Mouse (Mus musculus): ENCODE measurements around the gene Gm42957.
A peak's percentile ranks its signal among the peaks of the same experiment; 100 is the strongest.
"Not testable (repeated sequence)": the region's sequence is repeated elsewhere in the genome, so short reads cannot be mapped to it uniquely, and the experiment has no call there.

Gm42957 gene

DNA sequence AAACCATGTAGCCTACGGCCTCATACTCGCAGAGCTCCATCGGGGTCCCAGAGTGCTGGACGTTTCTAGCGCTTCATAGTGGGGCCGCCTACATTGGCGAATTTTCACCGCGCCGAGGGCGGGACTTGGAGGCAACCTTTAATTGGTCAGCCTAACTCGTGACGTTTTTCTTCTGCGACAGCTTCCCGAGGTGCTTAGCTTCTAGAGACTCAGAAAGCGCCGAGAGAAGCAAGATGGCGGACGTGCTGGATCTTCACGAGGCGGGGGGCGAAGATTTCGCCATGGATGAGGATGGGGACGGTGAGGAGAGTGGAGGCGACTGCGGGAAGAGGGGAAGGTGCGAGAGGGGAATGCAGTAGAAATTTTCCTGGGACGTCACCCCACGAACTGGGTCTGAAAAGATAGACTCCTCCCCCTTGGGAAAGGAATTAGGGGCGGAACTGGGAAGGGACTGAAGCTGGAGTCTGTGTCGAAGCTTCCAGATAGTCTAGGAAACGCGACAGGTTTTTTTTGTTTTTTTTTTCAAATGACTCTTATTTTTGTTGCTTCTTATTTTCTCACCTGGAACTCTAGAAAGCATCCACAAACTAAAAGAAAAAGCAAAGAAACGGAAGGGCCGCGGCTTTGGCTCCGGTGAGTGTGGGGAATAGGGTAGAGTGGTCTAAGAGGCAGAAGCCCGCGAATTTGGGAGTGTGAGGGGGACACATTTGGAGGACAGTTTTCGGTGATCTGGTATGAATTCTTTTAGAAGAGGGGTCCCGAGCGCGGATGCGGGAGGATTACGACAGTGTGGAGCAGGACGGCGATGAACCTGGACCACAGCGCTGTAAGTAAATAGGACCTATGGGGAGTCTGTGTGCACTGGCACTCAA lies 5.3 kb upstream of the Gm42957 start, which contains the start of gene Rbm8a:
Rbm8a (plus strand) TSS at position 205 of the 872 bp plus-strand sequence.
- DNase-seq: peak; percentile 99

DNA sequence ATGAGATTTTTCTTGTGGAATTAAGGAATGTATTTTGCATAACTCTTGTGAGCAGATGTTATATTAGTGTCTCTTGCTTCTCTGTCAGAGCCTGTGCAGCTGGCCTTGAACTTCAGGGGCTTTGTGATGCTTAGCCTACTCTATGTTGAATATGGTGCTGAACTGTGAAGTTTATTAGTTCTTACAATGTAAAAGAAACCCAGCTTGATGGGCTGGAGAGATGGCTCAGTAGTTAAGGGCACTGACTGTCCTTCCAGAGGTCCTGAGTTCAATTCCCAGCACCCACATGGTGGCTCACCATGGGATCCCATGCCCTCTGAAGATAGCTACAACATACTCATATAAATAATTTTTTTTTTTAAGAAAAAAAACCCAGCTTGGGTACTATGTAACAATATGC lies 3.2 kb upstream of the Gm42957 start:
- no peak for DNase-seq

GRCm38 (mm10) chr3:96634015-96634414 lies 1.3 kb upstream of the Gm42957 start:
- DNase-seq: no peak

- DNase-seq: no peak
These were observed 632 bp downstream of the Gm42957 start for GRCm38 (mm10) chr3:96635906-96636305.

GRCm38 (mm10) chr3:96636448-96636847 lies 1.2 kb downstream of the Gm42957 start:
- DNase-seq: no peak

DNA sequence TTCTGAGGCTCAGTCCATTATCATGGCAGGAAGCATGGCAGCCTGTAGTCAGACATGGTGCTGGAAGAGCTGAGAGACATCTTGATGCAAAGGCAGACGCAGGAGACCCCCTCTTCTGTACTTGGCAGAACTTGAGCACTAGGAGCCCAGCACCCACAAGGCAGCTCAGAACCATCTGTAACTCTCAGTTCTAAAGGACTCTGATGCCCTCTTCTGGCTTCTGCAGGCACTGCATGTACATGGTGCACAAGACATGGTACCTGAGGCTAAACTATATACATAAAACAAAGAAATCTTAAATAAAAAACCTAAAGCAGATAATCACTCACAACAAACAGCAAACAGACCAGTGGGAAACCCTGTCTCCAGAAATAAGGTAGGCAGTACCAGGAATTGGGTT lies 3.9 kb downstream of the Gm42957 start:
- peak; percentile 90 for DNase-seq

GRCm38 (mm10) chr3:96645018-96645649 lies 9.9 kb downstream of the Gm42957 start, which contains the start of gene Itga10:
TSS of gene Itga10 (plus strand) at chr3:96645584.
- DNase-seq: peak; percentile 65

DNA sequence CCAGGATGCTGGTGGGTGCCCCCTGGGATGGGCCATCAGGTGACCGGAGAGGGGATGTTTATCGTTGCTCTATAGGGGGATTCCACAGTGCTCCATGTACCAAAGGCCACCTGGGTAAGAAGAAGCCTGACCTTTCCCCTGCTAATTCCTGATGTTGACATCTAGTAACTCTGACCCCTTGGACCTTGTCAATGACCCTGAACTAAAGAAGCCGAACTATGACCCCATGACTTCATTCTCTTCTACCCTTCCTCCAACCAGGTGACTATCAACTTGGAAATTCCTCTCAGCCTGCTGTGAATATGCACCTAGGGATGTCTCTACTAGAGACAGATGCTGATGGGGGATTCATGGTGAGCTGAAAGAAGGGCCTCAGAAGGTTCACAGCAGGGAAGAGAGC lies 12.1 kb downstream of the Gm42957 start:
- DNase-seq: no peak

- DNase-seq: no peak
These were observed 25.6 kb downstream of the Gm42957 start for GRCm38 (mm10) chr3:96660901-96661300.

GRCm38 (mm10) chr3:96662731-96663316 lies 27.6 kb downstream of the Gm42957 start:
- no peak for DNase-seq

- DNase-seq: peak; percentile 91
These were observed 28.4 kb downstream of the Gm42957 start for GRCm38 (mm10) chr3:96663432-96664239.

GRCm38 (mm10) chr3:96665732-96666363 lies 30.6 kb downstream of the Gm42957 start:
- not testable (repeated sequence) for DNase-seq

- no peak for DNase-seq
These were observed 31.6 kb downstream of the Gm42957 start for GRCm38 (mm10) chr3:96666916-96667315.

GRCm38 (mm10) chr3:96667316-96667715 lies 32.0 kb downstream of the Gm42957 start:
- peak; percentile 54 for DNase-seq

DNA sequence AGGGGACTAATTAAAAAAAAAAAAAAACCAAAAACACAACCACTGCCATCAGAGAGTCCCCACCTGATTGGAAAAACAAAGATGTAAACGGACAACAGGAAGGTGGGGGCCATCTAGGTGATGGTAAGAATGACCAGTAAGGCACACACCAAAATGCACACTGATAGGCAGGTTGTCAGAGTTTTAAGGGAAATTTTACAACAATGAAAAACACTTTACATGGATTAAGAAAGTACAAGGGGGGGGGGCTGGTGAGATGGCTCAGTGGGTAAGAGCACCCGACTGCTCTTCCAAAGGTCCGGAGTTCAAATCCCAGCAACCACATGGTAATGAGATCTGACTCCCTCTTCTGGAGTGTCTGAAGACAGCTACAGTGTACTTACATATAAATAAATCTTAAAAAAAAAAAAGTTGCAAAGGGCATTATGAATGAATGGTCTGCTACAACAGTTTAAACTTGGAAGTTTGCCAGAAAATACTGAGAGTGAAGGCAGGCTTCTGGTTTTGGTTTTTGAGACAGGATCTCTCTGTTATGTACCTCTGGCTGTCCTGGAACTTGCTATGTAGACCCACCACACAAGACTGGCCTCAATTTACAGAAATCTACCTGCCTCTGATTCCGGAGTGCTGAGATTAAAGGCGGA lies 33.3 kb downstream of the Gm42957 start:
- no peak for DNase-seq

DNA sequence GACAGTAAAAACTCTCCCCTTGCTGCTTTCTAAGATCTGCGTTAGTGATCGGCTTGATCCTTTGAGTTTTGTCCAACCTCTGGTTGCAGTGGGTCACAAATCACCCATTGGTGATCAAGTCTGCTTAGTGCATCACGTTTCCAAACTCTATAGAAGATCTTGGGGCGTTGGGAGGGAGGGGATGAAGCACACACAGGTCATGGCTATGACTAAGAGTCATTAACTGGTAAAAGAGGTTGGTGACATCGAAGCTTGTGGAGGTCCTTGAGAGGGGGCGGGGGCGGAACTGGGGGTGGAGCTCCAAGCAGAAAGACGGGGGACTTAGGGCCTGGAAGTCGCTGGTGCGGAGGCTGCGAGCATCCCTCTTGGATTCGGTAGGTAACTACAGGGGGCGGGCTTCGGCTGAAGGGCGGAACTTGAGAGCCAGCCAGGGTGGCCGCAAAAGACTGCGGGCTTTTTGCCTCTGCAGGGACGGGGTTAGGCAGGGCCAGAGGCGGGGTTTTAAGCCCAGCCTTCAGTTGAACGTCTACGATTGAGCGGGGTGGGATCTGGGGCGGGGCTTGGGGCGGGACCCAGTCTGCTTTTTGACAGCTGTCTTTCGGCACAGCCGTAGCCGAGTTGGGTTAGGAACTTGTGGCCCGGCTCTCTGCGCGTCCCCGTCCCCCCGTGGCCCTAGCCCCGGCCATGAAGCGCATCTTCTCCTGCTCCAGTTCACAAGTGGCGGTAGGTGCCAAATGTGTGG lies 34.6 kb downstream of the Gm42957 start, which contains the start of gene Ankrd35:
Ankrd35 (plus strand) TSS at position 405 of the 742 bp plus-strand sequence.
- DNase-seq: peak; percentile 91

- DNase-seq: no peak
These were observed 36.2 kb downstream of the Gm42957 start for GRCm38 (mm10) chr3:96671519-96671918.

- no peak for DNase-seq
These were observed 38.2 kb downstream of the Gm42957 start for GRCm38 (mm10) chr3:96673514-96673913.

DNA sequence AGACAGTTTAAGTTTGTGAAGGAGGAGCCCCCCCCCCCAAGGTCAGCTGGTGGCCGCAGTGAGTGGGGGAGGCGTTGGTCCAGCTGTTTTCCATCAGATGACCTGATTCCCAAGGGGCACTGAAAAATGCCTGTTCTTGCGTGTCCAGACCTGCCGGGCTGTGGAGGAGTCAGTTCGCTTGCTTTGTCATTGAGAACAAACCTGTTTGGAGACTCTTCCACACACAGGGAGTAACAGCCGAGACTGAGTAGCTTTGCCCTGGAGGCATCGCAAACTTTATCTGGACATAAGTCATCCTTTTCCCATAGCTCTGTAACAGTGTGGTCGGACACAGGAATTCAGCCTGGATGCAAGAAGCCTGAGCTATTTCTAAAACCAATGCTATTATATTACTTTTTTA lies 39.2 kb downstream of the Gm42957 start:
- DNase-seq: no peak

- no peak for DNase-seq
These were observed 39.9 kb downstream of the Gm42957 start for GRCm38 (mm10) chr3:96675171-96675570.

DNA sequence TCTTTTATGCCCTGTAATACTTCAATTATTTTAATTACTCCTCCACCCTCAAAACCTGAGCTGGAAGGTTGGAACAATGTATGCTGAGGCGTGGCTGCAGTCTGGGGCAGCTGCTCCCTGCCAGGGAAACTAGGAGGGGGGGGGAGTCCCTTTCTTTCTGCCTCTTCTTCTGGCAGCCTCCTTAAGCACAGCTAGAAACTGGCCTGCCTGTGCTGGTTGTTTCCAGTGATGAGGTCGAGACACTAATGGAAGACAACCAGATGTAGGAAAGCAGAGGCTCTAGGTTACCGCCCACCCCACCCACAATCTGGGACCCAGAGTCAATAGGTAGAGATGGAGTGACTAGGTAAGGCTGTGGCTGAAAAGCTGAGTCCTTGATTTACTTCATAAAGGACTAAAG lies 40.4 kb downstream of the Gm42957 start:
- no peak for DNase-seq

All from lung, postnatal 36 days (tissue).